Mouse (Mus musculus) midbrain, postnatal 0 days (tissue): Measurements from ENCODE around the gene Cnot6l. TPM values are rescaled to one million over a fixed set of nuclear protein-coding genes. Genes with fewer than 3 reads are reported as not detected.
A peak's percentile ranks its signal among the peaks of the same experiment; 100 is the strongest.

Experiments used
- ATAC-seq: fragments of 200-750 bp; cut with Nextera tagmentation; 2 replicates; pipeline ENCODE4 v1.8.0; 2017; ENCODE audit warnings: moderate number of reproducible peaks, mild to moderate bottlenecking, moderate TSS enrichment, moderate library complexity; ENCODE audit not compliant: low FRiP score
- DNase-seq: peaks from one replicate; pipeline ENCODE4 v3.0.0-alpha.2; 2015; ENCODE audit warnings: low spot score
- H3K27ac ChIP-seq: fragments of 300-500 bp; sonication (generic); 2 replicates; pipeline ENCODE4 v1.5.1; 2014; ENCODE audit warnings: low read depth, mild to moderate bottlenecking, low read length, mixed read lengths
- H3K27me3 ChIP-seq: fragments of 300-500 bp; sonication (generic); 2 replicates; pipeline ENCODE4 v1.6.1; 2014; ENCODE audit warnings: low read length, control low read depth, mixed read lengths; ENCODE audit not compliant: insufficient read depth
- H3K36me3 ChIP-seq: fragments of 300-500 bp; sonication (generic); 2 replicates; pipeline ENCODE4 v1.6.1; 2014; ENCODE audit warnings: low read length, control low read depth, mixed read lengths; ENCODE audit not compliant: insufficient read depth
- H3K4me1 ChIP-seq: fragments of 300-500 bp; sonication (generic); 2 replicates; pipeline ENCODE4 v1.6.1; 2014; ENCODE audit warnings: mild to moderate bottlenecking, control low read depth, antibody characterized with exemption, low read length, mixed read lengths; ENCODE audit not compliant: insufficient read depth
- H3K4me2 ChIP-seq: fragments of 300-500 bp; sonication (generic); 2 replicates; pipeline ENCODE4 v1.6.1; 2014; ENCODE audit warnings: low read depth, mild to moderate bottlenecking, low read length, mixed read lengths; ENCODE audit not compliant: poor library complexity, severe bottlenecking
- H3K4me3 ChIP-seq: fragments of 300-500 bp; sonication (generic); 2 replicates; pipeline ENCODE4 v1.5.1; 2014; ENCODE audit warnings: low read depth, mild to moderate bottlenecking, low read length, moderate library complexity
- H3K9ac ChIP-seq: fragments of 300-500 bp; sonication (generic); replicated peaks from 2 replicates; pipeline ENCODE4 v1.6.1; 2014; ENCODE audit warnings: mild to moderate bottlenecking, low read length, moderate library complexity, mixed read lengths; ENCODE audit not compliant: poor library complexity, severe bottlenecking
- H3K9me3 ChIP-seq: fragments of 300-500 bp; sonication (generic); 2 replicates; pipeline ENCODE4 v1.6.1; 2016; ENCODE audit warnings: low read length, control low read depth
- CTCF ChIP-seq: IDR thresholded peaks from 2 replicates; pipeline ENCODE4 v1.5.1; 2016; ENCODE audit warnings: antibody characterized with exemption, mild to moderate bottlenecking
- WGBS: fragments of 180-500 bp; shearing (Covaris S2); extraction: QIAGEN DNeasy Blood & Tissue Kit; methylation state at CpG from one replicate; pipeline ENCODE4 v1.1.7; 2014; 5-methylcytosine and 5-hydroxymethylcytosine counted together
- polyA plus RNA-seq: library from polyadenylated mRNA; unstranded; fragments of >200 nt; fragmentation: Nextera tagmentation; extraction: Ambion mirVana; gene quantifications from 2 replicates; pipeline ENCODE4 v1.2.1, GENCODE M21; 2015
- total RNA-seq: library from RNA; depleted of rRNA; stranded (reverse); fragments of >200 nt; gene quantifications from 2 replicates; pipeline ENCODE4 v1.2.3, GENCODE M21; 2014

Cnot6l gene
- total and polyA plus RNA-seq, 2 experiments from 2014 or later: 18.2 to 19.2 TPM

- ATAC-seq (peak; percentile 1; the same call in 1 of the 2 replicates), DNase-seq (peak; percentile 27)
- no peaks in the 10 kb centered on the region for H3K9me3 ChIP-seq
- TF ChIP-seq CTCF: peak; percentile 43
- WGBS: under 1% methylated on average over 49 of the region's 50 CpGs
- peak overlapping the region; percentile 98 for H3K4me3 ChIP-seq
- peak overlapping the region; percentile 77 for H3K4me2 ChIP-seq
- peaks cover 4% of the 10 kb centered on the region; the same call in 1 of the 2 replicates for H3K4me1 ChIP-seq
- H3K36me3 ChIP-seq: no peaks in the 10 kb centered on the region
- peak overlapping the region; percentile 96 for H3K27ac ChIP-seq
- peak overlapping the region; percentile 99 for H3K9ac ChIP-seq
- H3K27me3 ChIP-seq: no peaks in the 10 kb centered on the region
Measured at GRCm38 (mm10) chr5:96160467-96161262, 3.3 kb downstream of the Cnot6l start.

- no peak for DNase-seq
- no peak for TF ChIP-seq CTCF
- Histone ChIP-seq H3K4me2 (no peak overlapping the region), H3K9ac (no peak overlapping the region), H3K9me3 (no peaks in the 10 kb centered on the region), H3K36me3 (no peaks in the 10 kb centered on the region), H3K4me3 (no peak overlapping the region), H3K4me1 (no peaks in the 10 kb centered on the region), H3K27me3 (no peaks in the 10 kb centered on the region), H3K27ac (no peak overlapping the region)
- ATAC-seq: no peak
- 87% methylated on average over 2 of the region's 2 CpGs for whole genome bisulfite sequencing
Measured at GRCm38 (mm10) chr5:96142351-96142750, 21.6 kb downstream of the Cnot6l start.

GRCm38 (mm10) chr5:96130683-96131082, 33.3 kb downstream of the Cnot6l start:
- H3K4me2 ChIP-seq: no peak overlapping the region
- H3K9me3 ChIP-seq: no peaks in the 10 kb centered on the region
- H3K36me3 ChIP-seq: peaks cover 5% of the 10 kb centered on the region; the same call in 1 of the 2 replicates
- H3K27ac ChIP-seq: no peak overlapping the region
- no peak for TF ChIP-seq CTCF
- DNase-seq (no peak), ATAC-seq (no peak)
- no peaks in the 10 kb centered on the region for H3K27me3 ChIP-seq
- 99% methylated on average over 2 of the region's 2 CpGs for WGBS
- no peak overlapping the region for H3K9ac ChIP-seq
- H3K4me3 ChIP-seq: no peak overlapping the region
- H3K4me1 ChIP-seq: no peaks in the 10 kb centered on the region

DNA sequence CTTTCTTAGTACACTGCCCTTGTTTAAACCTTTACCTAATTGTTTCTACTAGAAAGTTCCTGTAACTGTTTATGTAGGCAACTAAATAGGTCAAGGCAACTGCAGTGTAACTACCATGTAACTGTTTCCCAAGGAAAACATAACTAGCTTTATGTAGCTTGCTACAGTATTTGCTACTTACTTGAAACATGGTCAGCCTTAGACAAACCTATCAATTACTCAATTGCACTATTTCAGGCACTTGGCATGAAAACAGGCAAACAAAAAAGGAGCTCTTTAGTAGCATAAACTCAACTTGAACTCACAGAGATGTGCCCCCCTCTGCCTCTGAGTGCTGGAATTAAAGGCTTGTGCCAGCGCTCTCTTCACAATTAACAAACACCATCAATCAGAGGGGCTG, 37.1 kb downstream of the Cnot6l start:
- DNase-seq (no peak), ATAC-seq (no peak)
- H3K36me3 ChIP-seq: peaks cover 5% of the 10 kb centered on the region; the same call in 1 of the 2 replicates
- H3K9me3 ChIP-seq: no peaks in the 10 kb centered on the region
- no peak overlapping the region for H3K4me3 ChIP-seq
- H3K27ac ChIP-seq: no peak overlapping the region
- no peaks in the 10 kb centered on the region for H3K4me1 ChIP-seq
- no peak overlapping the region for H3K9ac ChIP-seq
- TF ChIP-seq CTCF: no peak
- no peak overlapping the region for H3K4me2 ChIP-seq
- H3K27me3 ChIP-seq: no peaks in the 10 kb centered on the region
- WGBS: 94% methylated on average over 1 of the region's 1 CpGs

GRCm38 (mm10) chr5:96114943-96115342, 49.0 kb downstream of the Cnot6l start:
- Histone ChIP-seq H3K27me3 (no peaks in the 10 kb centered on the region), H3K9ac (no peak overlapping the region), H3K4me1 (no peaks in the 10 kb centered on the region), H3K9me3 (no peaks in the 10 kb centered on the region), H3K27ac (no peak overlapping the region), H3K36me3 (no peaks in the 10 kb centered on the region), H3K4me3 (no peak overlapping the region), H3K4me2 (no peak overlapping the region)
- WGBS: 89% methylated on average over 3 of the region's 3 CpGs
- ATAC-seq (no peak), DNase-seq (no peak)
- TF ChIP-seq CTCF: no peak

DNA sequence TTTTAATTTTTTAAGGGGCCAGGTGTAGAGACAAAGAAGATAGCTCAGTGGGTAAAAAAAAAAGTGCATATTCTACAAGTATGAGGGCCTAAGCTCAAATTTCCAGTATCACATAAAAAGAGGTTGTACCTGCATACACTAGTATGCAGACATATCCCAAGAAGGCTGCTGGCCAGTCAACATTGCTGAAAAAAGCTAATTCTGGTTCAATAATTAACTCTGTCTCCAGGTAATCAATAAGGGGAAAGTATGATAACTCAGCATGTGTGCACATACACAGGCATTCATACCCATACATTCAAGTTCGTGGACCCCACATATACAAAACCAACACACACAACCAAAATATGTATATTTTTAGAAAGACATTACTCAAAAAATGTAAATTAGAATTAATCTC, 59.3 kb downstream of the Cnot6l start:
- no peaks in the 10 kb centered on the region for H3K27me3 ChIP-seq
- no peak for DNase-seq
- no peak for TF ChIP-seq CTCF

More for the DNA sequence above, 59.3 kb downstream of the Cnot6l start:
- no peaks in the 10 kb centered on the region for H3K36me3 ChIP-seq
- no peak overlapping the region for H3K27ac ChIP-seq
- 87% methylated on average over 1 of the region's 1 CpGs for WGBS
- H3K4me3 ChIP-seq: no peak overlapping the region
- H3K9ac ChIP-seq: no peak overlapping the region
- H3K9me3 ChIP-seq: no peaks in the 10 kb centered on the region
- no peak overlapping the region for H3K4me2 ChIP-seq
- H3K4me1 ChIP-seq: no peaks in the 10 kb centered on the region
- ATAC-seq: no peak
